Mouse (Mus musculus) embryonic facial prominence, embryonic 15.5 days (tissue): ENCODE results near the gene 4933407L21Rik. TPM values are rescaled to one million over a fixed set of nuclear protein-coding genes. Genes with fewer than 3 reads are reported as not detected.

ENCODE experiments used
- ATAC-seq: fragments of 200-750 bp; cut with Nextera tagmentation; 2 replicates; pipeline ENCODE4 v1.8.0; 2017; ENCODE audit warnings: low read depth, moderate TSS enrichment; ENCODE audit not compliant: insufficient number of reproducible peaks, low FRiP score, low TSS enrichment
- H3K27ac ChIP-seq: fragments of 300-500 bp; sonication (generic); replicated peaks from 2 replicates; pipeline ENCODE4 v1.5.1; 2015; ENCODE audit warnings: mild to moderate bottlenecking, inconsistent platforms
- H3K27me3 ChIP-seq: fragments of 300-500 bp; sonication (generic); 2 replicates; pipeline ENCODE4 v1.6.1; 2015; ENCODE audit warnings: inconsistent platforms
- H3K36me3 ChIP-seq: fragments of 300-500 bp; sonication (generic); 2 replicates; pipeline ENCODE4 v1.6.1; 2015; ENCODE audit warnings: mild to moderate bottlenecking, inconsistent platforms
- H3K4me1 ChIP-seq: fragments of 300-500 bp; sonication (generic); 2 replicates; pipeline ENCODE4 v1.6.1; 2015; ENCODE audit warnings: inconsistent platforms
- H3K4me2 ChIP-seq: fragments of 300-500 bp; sonication (generic); replicated peaks from 2 replicates; pipeline ENCODE4 v1.6.1; 2015; ENCODE audit warnings: mild to moderate bottlenecking, inconsistent platforms
- H3K4me3 ChIP-seq: fragments of 300-500 bp; sonication (generic); replicated peaks from 2 replicates; pipeline ENCODE4 v1.5.1; 2015; ENCODE audit warnings: mild to moderate bottlenecking, inconsistent platforms
- H3K9ac ChIP-seq: fragments of 300-500 bp; sonication (generic); 2 replicates; pipeline ENCODE4 v1.6.1; 2015; ENCODE audit warnings: inconsistent platforms
- H3K9me3 ChIP-seq: fragments of 300-500 bp; sonication (generic); replicated peaks from 2 replicates; pipeline ENCODE4 v1.6.1; 2016; ENCODE audit warnings: inconsistent platforms
- WGBS: fragments of 180-500 bp; shearing (Covaris S2); methylation state at CpG from one replicate; pipeline ENCODE4 v1.1.7; 2015; 5-methylcytosine and 5-hydroxymethylcytosine counted together
- polyA plus RNA-seq: library from polyadenylated mRNA; unstranded; fragments of >200 nt; fragmentation: Nextera tagmentation; extraction: Ambion mirVana; gene quantifications from 2 replicates; pipeline ENCODE4 v1.2.1, GENCODE M21; 2015

4933407L21Rik gene
- polyA plus RNA-seq, 1 experiment from 2014 or later, result 1.2 TPM

DNA sequence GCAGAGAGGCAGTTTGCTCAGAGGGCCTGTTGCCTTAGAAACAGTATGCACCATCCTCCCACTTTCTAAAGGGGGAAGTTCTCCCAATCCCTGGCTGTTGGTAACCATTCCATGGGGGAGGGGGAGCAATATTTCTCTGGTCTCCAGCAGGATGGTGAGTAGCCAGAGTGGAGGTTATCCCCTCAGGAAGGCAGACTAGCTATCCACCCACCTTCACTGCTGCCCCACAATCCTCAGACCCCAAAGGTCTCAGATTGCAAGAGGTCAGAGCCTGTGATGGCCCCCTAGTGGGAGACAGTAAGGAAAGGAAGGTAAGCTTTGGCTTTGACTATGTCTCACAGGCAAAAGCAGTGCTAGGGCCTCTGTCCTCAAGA lies 28.9 kb upstream of the 4933407L21Rik start:
- H3K27ac ChIP-seq, result peak overlapping the region; percentile 81; the same call in 1 of the 2 replicates
- H3K9me3 ChIP-seq, result no peaks in the 10 kb centered on the region
- no peak overlapping the region for H3K4me3 ChIP-seq
- H3K4me1 ChIP-seq, result peaks cover 71% of the 10 kb centered on the region
- H3K4me2 ChIP-seq, result no peak overlapping the region
- H3K9ac ChIP-seq, result no peak overlapping the region
- no peaks in the 10 kb centered on the region for H3K27me3 ChIP-seq
- ATAC-seq, result no peak
- peaks cover 16% of the 10 kb centered on the region for H3K36me3 ChIP-seq

DNA sequence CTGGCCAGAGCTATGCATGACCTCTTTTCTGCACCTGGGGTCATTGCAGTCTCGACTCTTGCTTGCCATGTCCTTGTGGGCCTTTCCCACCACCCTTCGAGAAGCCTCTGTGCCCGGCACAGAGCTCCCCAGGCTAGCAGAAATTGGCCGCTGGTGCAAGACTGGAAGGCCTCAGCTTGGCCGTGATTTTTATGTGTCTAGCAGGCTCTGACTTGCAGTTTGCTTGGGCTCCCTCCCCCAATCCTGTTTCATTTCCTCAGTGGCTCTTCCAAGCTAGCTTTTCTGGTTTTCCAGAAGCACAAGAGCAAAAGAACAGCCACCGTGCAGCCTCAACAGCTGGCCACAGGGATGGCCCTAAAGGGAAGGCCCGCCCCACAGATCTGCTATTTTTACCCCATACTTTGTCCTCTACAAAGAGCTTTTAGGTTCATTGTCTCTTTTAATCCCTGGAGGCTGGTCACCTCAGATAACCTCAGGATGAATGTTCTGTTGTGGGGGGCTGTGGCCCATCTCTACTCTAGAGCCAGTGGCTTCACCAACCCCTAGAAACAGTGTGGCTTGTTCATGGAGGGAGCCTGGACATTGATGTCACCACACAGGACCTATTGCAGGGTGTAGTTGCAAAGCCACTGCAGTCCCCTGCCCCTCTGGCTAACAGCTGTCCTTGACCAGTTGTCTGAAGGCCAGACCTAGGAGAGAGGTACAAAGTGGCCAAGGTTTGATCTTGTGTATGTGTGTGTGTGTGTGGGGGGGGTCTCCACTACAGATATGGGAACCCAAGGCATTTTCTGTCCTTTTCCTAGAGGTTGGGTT lies 27.6 kb upstream of the 4933407L21Rik start:
- Histone ChIP-seq H3K9ac (no peak overlapping the region), H3K4me3 (no peak overlapping the region), H3K4me2 (0 out of 2 replicates have a peak overlapping the region, but pooled peaks have one; percentile 10)

DNA sequence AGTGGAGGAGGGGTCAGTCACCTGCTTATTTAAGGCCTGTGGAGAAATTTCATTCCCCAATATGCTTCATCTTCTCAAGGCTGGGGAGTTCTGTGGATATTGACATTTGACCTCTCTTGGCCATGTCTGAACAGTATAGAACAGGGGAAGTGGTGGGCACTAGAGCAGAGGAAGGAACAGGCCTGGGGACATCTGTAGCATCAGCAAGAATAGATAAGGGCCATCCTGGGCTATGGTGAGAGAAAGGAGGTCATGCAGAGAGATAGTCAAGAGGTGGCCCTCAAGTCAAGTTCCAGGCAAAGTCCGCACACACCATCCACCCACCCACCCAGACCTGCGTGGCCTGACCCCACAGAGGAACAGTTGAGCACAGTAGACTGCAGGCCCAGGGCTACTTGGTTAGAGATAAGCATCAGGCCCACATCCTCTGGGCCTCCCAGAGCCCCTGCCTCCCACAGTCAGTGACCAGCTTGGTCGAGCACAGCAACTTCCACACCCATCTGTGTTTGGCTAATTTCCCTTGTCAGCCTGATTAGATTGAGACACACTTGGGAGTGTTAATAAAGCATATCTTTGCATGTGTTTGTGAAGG lies 26.7 kb upstream of the 4933407L21Rik start:
- Histone ChIP-seq H3K4me1 (peaks cover 58% of the 10 kb centered on the region), H3K36me3 (peaks cover 39% of the 10 kb centered on the region), H3K27me3 (no peaks in the 10 kb centered on the region), H3K9me3 (no peaks in the 10 kb centered on the region), H3K27ac (0 out of 2 replicates have a peak overlapping the region, but pooled peaks have one; percentile 28), H3K4me2 (no peak overlapping the region), H3K4me3 (no peak overlapping the region), H3K9ac (no peak overlapping the region)
- ATAC-seq, result no peak
- 65% methylated on average over 3 of the region's 3 CpGs for WGBS

More for the DNA sequence above, 27.6 kb upstream of the 4933407L21Rik start:
- H3K9me3 ChIP-seq, result no peaks in the 10 kb centered on the region
- 55% methylated on average over 7 of the region's 7 CpGs for WGBS
- H3K27me3 ChIP-seq, result no peaks in the 10 kb centered on the region
- H3K4me1 ChIP-seq, result peaks cover 67% of the 10 kb centered on the region
- peaks cover 30% of the 10 kb centered on the region for H3K36me3 ChIP-seq
- no peak for ATAC-seq
- peak overlapping the region; percentile 61 for H3K27ac ChIP-seq

GRCm38 (mm10) chr1:85902108-85902561 lies 26.1 kb upstream of the 4933407L21Rik start:
- Histone ChIP-seq H3K4me3 (no peak overlapping the region), H3K36me3 (peaks cover 44% of the 10 kb centered on the region), H3K9ac (no peak overlapping the region), H3K9me3 (no peaks in the 10 kb centered on the region), H3K4me1 (peaks cover 53% of the 10 kb centered on the region), H3K27ac (no peak overlapping the region), H3K4me2 (no peak overlapping the region), H3K27me3 (no peaks in the 10 kb centered on the region)
- WGBS, result 37% methylated on average over 7 of the region's 7 CpGs
- ATAC-seq, result no peak; the same call in 1 of the 2 replicates

- H3K9me3 ChIP-seq, result no peaks in the 10 kb centered on the region
- H3K36me3 ChIP-seq, result peaks cover 57% of the 10 kb centered on the region
- H3K4me2 ChIP-seq, result no peak overlapping the region
- 93% methylated on average over 12 of the region's 12 CpGs for WGBS
- no peak overlapping the region for H3K27ac ChIP-seq
- H3K9ac ChIP-seq, result no peak overlapping the region
- H3K4me3 ChIP-seq, result no peak overlapping the region
- peaks cover 6% of the 10 kb centered on the region for H3K4me1 ChIP-seq
- ATAC-seq, result no peak
- no peaks in the 10 kb centered on the region for H3K27me3 ChIP-seq
Observed at GRCm38 (mm10) chr1:85906892-85907291, 21.4 kb upstream of the 4933407L21Rik start.

- no peak overlapping the region for H3K4me2 ChIP-seq
- H3K9me3 ChIP-seq, result no peaks in the 10 kb centered on the region
- no peaks in the 10 kb centered on the region for H3K27me3 ChIP-seq
- peaks cover 45% of the 10 kb centered on the region for H3K36me3 ChIP-seq
- no peak overlapping the region for H3K4me3 ChIP-seq
- WGBS, result 58% methylated on average over 13 of the region's 13 CpGs
- H3K4me1 ChIP-seq, result no peaks in the 10 kb centered on the region
- ATAC-seq, result no peak
- no peak overlapping the region for H3K9ac ChIP-seq
- H3K27ac ChIP-seq, result no peak overlapping the region
Observed at GRCm38 (mm10) chr1:85908754-85909590, 19.3 kb upstream of the 4933407L21Rik start.

GRCm38 (mm10) chr1:85913078-85913755 lies 15.1 kb upstream of the 4933407L21Rik start:
- Histone ChIP-seq H3K4me2 (no peak overlapping the region), H3K4me1 (no peaks in the 10 kb centered on the region), H3K27me3 (no peaks in the 10 kb centered on the region), H3K4me3 (no peak overlapping the region), H3K9me3 (no peaks in the 10 kb centered on the region), H3K36me3 (peaks cover 2% of the 10 kb centered on the region), H3K27ac (no peak overlapping the region), H3K9ac (no peak overlapping the region)
- no peak for ATAC-seq
- 94% methylated on average over 7 of the region's 7 CpGs for WGBS

DNA sequence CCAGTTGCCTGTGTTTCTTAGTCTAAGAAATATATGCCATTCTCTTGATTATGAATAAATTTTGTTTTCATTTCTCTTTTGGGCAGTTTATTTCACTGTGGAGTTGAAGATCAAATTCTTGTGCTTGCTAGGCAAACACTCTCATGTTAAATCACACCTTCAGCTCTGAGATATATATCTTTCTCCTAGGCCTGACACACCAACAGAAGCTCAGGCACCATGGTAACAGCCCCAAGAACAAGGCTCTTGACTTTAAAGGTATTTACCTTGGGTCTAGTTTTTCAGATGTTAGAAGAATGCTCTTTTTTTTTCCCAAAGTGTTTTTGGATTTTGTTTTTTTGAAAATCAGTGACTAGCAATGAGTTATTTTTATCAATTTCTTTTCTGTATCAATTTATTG lies 12.4 kb upstream of the 4933407L21Rik start:
- Histone ChIP-seq H3K4me1 (no peaks in the 10 kb centered on the region), H3K4me3 (no peak overlapping the region), H3K4me2 (no peak overlapping the region), H3K27me3 (no peaks in the 10 kb centered on the region), H3K36me3 (no peaks in the 10 kb centered on the region), H3K9ac (no peak overlapping the region), H3K9me3 (no peaks in the 10 kb centered on the region), H3K27ac (no peak overlapping the region)
- no peak for ATAC-seq

- Histone ChIP-seq H3K4me3 (no peak overlapping the region), H3K9me3 (no peaks in the 10 kb centered on the region), H3K27ac (no peak overlapping the region), H3K4me1 (no peaks in the 10 kb centered on the region), H3K4me2 (no peak overlapping the region), H3K36me3 (no peaks in the 10 kb centered on the region), H3K9ac (no peak overlapping the region), H3K27me3 (no peaks in the 10 kb centered on the region)
- 39% methylated on average over 4 of the region's 4 CpGs for WGBS
- ATAC-seq, result no peak
Observed at GRCm38 (mm10) chr1:85916830-85917450, 11.3 kb upstream of the 4933407L21Rik start.

- no peak overlapping the region for H3K4me2 ChIP-seq
- no peaks in the 10 kb centered on the region for H3K9me3 ChIP-seq
- H3K27me3 ChIP-seq, result no peaks in the 10 kb centered on the region
- peaks cover 6% of the 10 kb centered on the region; the same call in 1 of the 2 replicates for H3K4me1 ChIP-seq
- no peak overlapping the region for H3K27ac ChIP-seq
- 62% methylated on average over 7 of the region's 7 CpGs for WGBS
- no peak overlapping the region for H3K9ac ChIP-seq
- no peak overlapping the region for H3K4me3 ChIP-seq
- ATAC-seq, result no peak
- no peaks in the 10 kb centered on the region for H3K36me3 ChIP-seq
Observed at GRCm38 (mm10) chr1:85919621-85920020, 8.7 kb upstream of the 4933407L21Rik start.
